Mouse (Mus musculus) liver, embryonic 14.5 days (tissue): ENCODE measurements around the gene Cdh18. TPM values are rescaled to one million over a fixed set of nuclear protein-coding genes. Genes with fewer than 3 reads are reported as not detected.

Experiments used
- ATAC-seq: fragments of 200-750 bp; cut with Nextera tagmentation; 2 replicates; pipeline ENCODE4 v1.8.0; 2017; ENCODE audit warnings: moderate number of reproducible peaks, mild to moderate bottlenecking, moderate library complexity; ENCODE audit not compliant: insufficient read depth
- DNase-seq, 3 experiments: peaks; one replicate each; pipeline ENCODE4 v3.0.0-alpha.2; 2012 to 2013; ENCODE audit warnings: low read depth in 3 of 3, low spot score in 3 of 3
- H3K27ac ChIP-seq: fragments of 300-500 bp; sonication (generic); 2 replicates; pipeline ENCODE4 v1.5.1; 2014; ENCODE audit warnings: moderate library complexity, mild to moderate bottlenecking, control low read depth, inconsistent platforms
- H3K27me3 ChIP-seq: fragments of 300-500 bp; sonication (generic); 2 replicates; pipeline ENCODE4 v1.6.1; 2014; ENCODE audit warnings: mild to moderate bottlenecking, low read length, moderate library complexity; ENCODE audit not compliant: control insufficient read depth, insufficient read depth
- H3K36me3 ChIP-seq: fragments of 300-500 bp; sonication (generic); replicated peaks from 2 replicates; pipeline ENCODE4 v1.6.1; 2014; ENCODE audit warnings: low read depth; ENCODE audit not compliant: control insufficient read depth, insufficient read depth
- H3K4me1 ChIP-seq, 2 experiments: fragments of 200-500 bp in 1 of 2; fragments of 300-500 bp in 1 of 2; sonication (generic) in 1 of 2; replicated peaks; 2 replicates each; pipeline ENCODE4 v1.6.1; 2012 to 2014; ENCODE audit warnings: antibody characterized with exemption in 1 of 2, inconsistent platforms in 1 of 2, low read length in 1 of 2; ENCODE audit not compliant: control insufficient read depth in 2 of 2, insufficient read depth in 2 of 2
- H3K4me2 ChIP-seq: fragments of 300-500 bp; sonication (generic); 2 replicates; pipeline ENCODE4 v1.6.1; 2014; ENCODE audit warnings: low read depth, mild to moderate bottlenecking, control low read depth, moderate library complexity
- H3K4me3 ChIP-seq, 2 experiments: fragments of 200-500 bp in 1 of 2; fragments of 300-500 bp in 1 of 2; sonication (generic) in 1 of 2; 2 replicates each; pipeline ENCODE4 v1.5.1; 2012 to 2014; ENCODE audit warnings: low read depth in 2 of 2, low read length in 2 of 2, mild to moderate bottlenecking in 2 of 2, control low read depth in 1 of 2, inconsistent platforms in 1 of 2, moderate library complexity in 1 of 2; ENCODE audit not compliant: insufficient read depth in 1 of 2
- H3K9ac ChIP-seq: fragments of 300-500 bp; sonication (generic); replicated peaks from 2 replicates; pipeline ENCODE4 v1.6.1; 2014; ENCODE audit warnings: mild to moderate bottlenecking, control low read depth, moderate library complexity
- H3K9me3 ChIP-seq: fragments of 300-500 bp; sonication (generic); 2 replicates; pipeline ENCODE4 v1.6.1; 2016; ENCODE audit warnings: low read length, mixed read lengths; ENCODE audit not compliant: control insufficient read depth
- CTCF ChIP-seq: IDR thresholded peaks from 2 replicates; pipeline ENCODE4 v1.5.1; 2016; ENCODE audit warnings: antibody characterized with exemption, low read depth, control low read depth
- EP300 ChIP-seq: IDR thresholded peaks from 2 replicates; pipeline ENCODE4 v1.6.1; 2016; ENCODE audit warnings: antibody characterized with exemption, low read depth
- WGBS: fragments of 180-500 bp; shearing (Covaris S2); extraction: QIAGEN DNeasy Blood & Tissue Kit; methylation state at CpG from one replicate; pipeline ENCODE4 v1.1.7; 2014; ENCODE audit not compliant: insufficient replicate concordance; 5-methylcytosine and 5-hydroxymethylcytosine counted together
- polyA plus RNA-seq, 2 experiments: library from polyadenylated mRNA; depleted of rRNA in 1 of 2; stranded (reverse) in 1 of 2; unstranded in 1 of 2; fragments of >200 nt; fragmentation: Nextera tagmentation in 1 of 2; extraction: Ambion mirVana in 1 of 2; gene quantifications; 2 replicates each; pipeline versions ENCODE4 v1.2.1 to v1.2.3; 2012 to 2014

Gene Cdh18
- polyA plus RNA-seq, 2 experiments, result 0.08 TPM; not detected in 1

GRCm38 (mm10) chr15:23396646-23397045 is 847.8 kb downstream of the Cdh18 start:
- ATAC-seq, result no peak
- Histone ChIP-seq H3K36me3 (no peaks in the 10 kb centered on the region), H3K4me3 (no peak overlapping the region), H3K27ac (no peak overlapping the region), H3K9me3 (no peaks in the 10 kb centered on the region), H3K4me2 (no peak overlapping the region), H3K27me3 (no peaks in the 10 kb centered on the region), H3K4me1 (no peaks in the 10 kb centered on the region), H3K9ac (no peak overlapping the region)
- DNase-seq, result no peak
- TF ChIP-seq EP300 (no peak), CTCF (no peak)

GRCm38 (mm10) chr15:23403792-23404191 is 855.0 kb downstream of the Cdh18 start:
- WGBS, result 58% methylated on average over 2 of the region's 2 CpGs
- no peak overlapping the region for H3K9ac ChIP-seq
- H3K36me3 ChIP-seq, result no peaks in the 10 kb centered on the region
- TF ChIP-seq CTCF, result no peak
- no peak for TF ChIP-seq EP300
- H3K9me3 ChIP-seq, result no peaks in the 10 kb centered on the region
- H3K27ac ChIP-seq, result no peak overlapping the region
- DNase-seq (no peak), ATAC-seq (no peak)
- no peak overlapping the region for H3K4me2 ChIP-seq
- no peaks in the 10 kb centered on the region for H3K27me3 ChIP-seq
- no peaks in the 10 kb centered on the region for H3K4me1 ChIP-seq
- no peak overlapping the region for H3K4me3 ChIP-seq

- 55% methylated on average over 1 of the region's 1 CpGs for WGBS
- no peak for ATAC-seq
- no peak overlapping the region for H3K4me3 ChIP-seq
These were observed 859.4 kb downstream of the Cdh18 start for GRCm38 (mm10) chr15:23408256-23408655.

GRCm38 (mm10) chr15:23416450-23417080 is 867.7 kb downstream of the Cdh18 start:
- no peak overlapping the region for H3K4me3 ChIP-seq
- no peak overlapping the region for H3K9ac ChIP-seq
- no peak overlapping the region for H3K4me2 ChIP-seq
- 59% methylated on average over 5 of the region's 5 CpGs for WGBS
- no peaks in the 10 kb centered on the region for H3K27me3 ChIP-seq
- TF ChIP-seq EP300 (no peak), CTCF (no peak)
- no peak overlapping the region for H3K27ac ChIP-seq
- H3K36me3 ChIP-seq, result no peaks in the 10 kb centered on the region
- no peaks in the 10 kb centered on the region for H3K9me3 ChIP-seq
- no peak for ATAC-seq
- DNase-seq, result no peak
- no peaks in the 10 kb centered on the region for H3K4me1 ChIP-seq

More at GRCm38 (mm10) chr15:23408256-23408655, 859.4 kb downstream of the Cdh18 start:
- no peaks in the 10 kb centered on the region for H3K4me1 ChIP-seq
- H3K36me3 ChIP-seq, result no peaks in the 10 kb centered on the region
- H3K27me3 ChIP-seq, result no peaks in the 10 kb centered on the region
- no peak for TF ChIP-seq CTCF
- no peak for TF ChIP-seq EP300
- H3K4me2 ChIP-seq, result no peak overlapping the region
- H3K9me3 ChIP-seq, result no peaks in the 10 kb centered on the region
- no peak for DNase-seq
- H3K9ac ChIP-seq, result no peak overlapping the region
- no peak overlapping the region for H3K27ac ChIP-seq

- no peaks in the 10 kb centered on the region for H3K36me3 ChIP-seq
- no peak overlapping the region for H3K27ac ChIP-seq
- no peaks in the 10 kb centered on the region for H3K27me3 ChIP-seq
- TF ChIP-seq CTCF (no peak), EP300 (no peak)
- H3K9me3 ChIP-seq, result no peaks in the 10 kb centered on the region
- DNase-seq (no peak), ATAC-seq (no peak)
- no peaks in the 10 kb centered on the region for H3K4me1 ChIP-seq
- H3K4me2 ChIP-seq, result no peak overlapping the region
- H3K4me3 ChIP-seq, result no peak overlapping the region
- H3K9ac ChIP-seq, result no peak overlapping the region
These were observed 869.3 kb downstream of the Cdh18 start for GRCm38 (mm10) chr15:23418158-23418557.
